Mouse (Mus musculus): Measurements from ENCODE around the gene Stk4.

Stk4 gene

GRCm38 (mm10) chr2:164196700-164196990, 126.5 kb downstream of the Stk4 start:
- TF ChIP-seq GATA4 (IDR thresholded peaks at IDR 0.05; ENCODE audit: insufficient replicate concordance, low read length): no peak

DNA sequence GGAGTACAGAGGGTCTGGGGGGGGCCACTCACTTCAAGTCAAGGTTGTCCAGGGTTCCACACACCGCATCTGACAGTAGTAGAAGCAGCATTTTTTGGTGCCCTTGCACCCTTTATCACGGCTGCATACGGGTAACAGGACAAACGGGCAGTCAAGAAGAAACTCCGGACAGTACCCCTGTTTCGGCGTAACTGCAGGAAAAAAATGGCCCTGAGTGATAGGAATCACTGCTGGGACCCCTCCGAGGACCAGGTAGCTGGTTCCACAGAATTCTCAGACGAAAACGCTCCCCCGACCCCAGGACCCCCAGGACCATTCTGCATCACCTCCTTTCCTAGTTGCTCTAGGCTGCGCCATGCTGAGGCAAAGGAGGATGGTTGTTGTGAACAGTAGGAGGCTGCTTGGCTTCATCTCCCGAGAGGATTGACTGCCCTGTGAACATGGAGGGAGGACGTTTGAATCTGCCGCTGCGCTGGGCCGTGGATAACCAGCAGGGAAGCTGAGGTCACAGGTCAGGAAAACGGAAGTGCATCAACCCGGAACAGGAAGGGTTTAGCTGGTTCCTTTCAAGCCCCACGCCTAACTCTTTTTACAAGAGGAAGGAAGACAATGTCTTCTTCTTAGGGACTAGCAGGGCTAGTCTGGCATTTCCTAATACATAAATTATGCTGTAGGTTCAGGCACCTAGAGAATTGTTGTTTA, 129.7 kb downstream of the Stk4 start, which contains the start of gene Wfdc15a:
TSS of gene Wfdc15a (minus strand) at position 505 of the 702 bp plus-strand sequence.
- TF ChIP-seq GATA4 (IDR thresholded peaks at IDR 0.05; ENCODE audit: insufficient replicate concordance, low read length): no peak
